Mouse (Mus musculus): Measurements from ENCODE around the gene Fem1a. TPM values are rescaled to one million over a fixed set of nuclear protein-coding genes. Genes with fewer than 3 reads are reported as not detected.

The Fem1a gene
- polyA plus RNA-seq, 1 experiment: 19.9 TPM

- 21% methylated on average over 5 of the region's 5 CpGs for WGBS
- Histone ChIP-seq H3K4me3 (replicated peaks; ENCODE audit: insufficient read depth, low read depth, low read length) (peak overlapping the region; percentile 75), H3K4me1 (ENCODE audit: control insufficient read depth, insufficient read depth, low read length) (no peaks in the 10 kb centered on the region), H3K27me3 (ENCODE audit: control insufficient read depth, insufficient read depth, low read length) (no peaks in the 10 kb centered on the region), H3K27ac (ENCODE audit: insufficient read depth, low read length) (peak overlapping the region; percentile 69)
- no peak for TF ChIP-seq POLR2A (IDR thresholded peaks at IDR 0.05; ENCODE audit: borderline replicate concordance, insufficient read depth, low read length)
- no peak for TF ChIP-seq CTCF (IDR thresholded peaks at IDR 0.05; ENCODE audit: borderline replicate concordance, insufficient read depth, low read depth, low read length)
- peak in 1 of 2 experiments; percentile 44 for DNase-seq
Measured at GRCm38 (mm10) chr17:56275842-56276480, 19.4 kb downstream of the Fem1a start.

GRCm38 (mm10) chr17:56276643-56277566 is 20.3 kb downstream of the Fem1a start, which contains the start of gene Ticam1:
Ticam1 (minus strand) TSS chr17:56276786.
- no peaks in the 10 kb centered on the region for H3K27me3 ChIP-seq (ENCODE audit: control insufficient read depth, insufficient read depth, low read length)
- no peaks in the 10 kb centered on the region for H3K4me1 ChIP-seq (ENCODE audit: control insufficient read depth, insufficient read depth, low read length)
- TF ChIP-seq POLR2A (IDR thresholded peaks at IDR 0.05; ENCODE audit: borderline replicate concordance, insufficient read depth, low read length) (no peak), CTCF (IDR thresholded peaks at IDR 0.05; ENCODE audit: borderline replicate concordance, insufficient read depth, low read depth, low read length) (peak; percentile 23; the same call in 1 of the 2 replicates)
- WGBS: 6% methylated on average over 21 of the region's 21 CpGs
- H3K4me3 ChIP-seq (replicated peaks; ENCODE audit: insufficient read depth, low read depth, low read length): peak within 1 kb of the TSS; percentile 75
- DNase-seq: peak; percentile 76 to 82
- peak within 1 kb of the TSS; percentile 81 for H3K27ac ChIP-seq (ENCODE audit: insufficient read depth, low read length)

GRCm38 (mm10) chr17:56277567-56277893 is 20.9 kb downstream of the Fem1a start:
- TF ChIP-seq POLR2A (IDR thresholded peaks at IDR 0.05; ENCODE audit: borderline replicate concordance, insufficient read depth, low read length): no peak
- TF ChIP-seq CTCF (IDR thresholded peaks at IDR 0.05; ENCODE audit: borderline replicate concordance, insufficient read depth, low read depth, low read length): no peak
- no peak for DNase-seq
- Histone ChIP-seq H3K27me3 (ENCODE audit: control insufficient read depth, insufficient read depth, low read length) (no peaks in the 10 kb centered on the region), H3K4me1 (ENCODE audit: control insufficient read depth, insufficient read depth, low read length) (no peaks in the 10 kb centered on the region), H3K4me3 (replicated peaks; ENCODE audit: insufficient read depth, low read depth, low read length) (no peak overlapping the region), H3K27ac (ENCODE audit: insufficient read depth, low read length) (no peak overlapping the region)
- WGBS: 57% methylated on average over 2 of the region's 2 CpGs

- Histone ChIP-seq H3K27me3 (ENCODE audit: control insufficient read depth, insufficient read depth, low read length) (no peaks in the 10 kb centered on the region), H3K4me3 (replicated peaks; ENCODE audit: insufficient read depth, low read depth, low read length) (no peak overlapping the region), H3K4me1 (ENCODE audit: control insufficient read depth, insufficient read depth, low read length) (no peaks in the 10 kb centered on the region), H3K27ac (ENCODE audit: insufficient read depth, low read length) (no peak overlapping the region)
- no peak for DNase-seq
- TF ChIP-seq CTCF (IDR thresholded peaks at IDR 0.05; ENCODE audit: borderline replicate concordance, insufficient read depth, low read depth, low read length) (no peak), POLR2A (IDR thresholded peaks at IDR 0.05; ENCODE audit: borderline replicate concordance, insufficient read depth, low read length) (no peak)
- 91% methylated on average over 5 of the region's 5 CpGs for WGBS
Measured at GRCm38 (mm10) chr17:56278340-56278739, 21.7 kb downstream of the Fem1a start.

GRCm38 (mm10) chr17:56279481-56280155 is 23.0 kb downstream of the Fem1a start:
- no peak for DNase-seq
- no peaks in the 10 kb centered on the region for H3K27me3 ChIP-seq (ENCODE audit: control insufficient read depth, insufficient read depth, low read length)
- 79% methylated on average over 12 of the region's 12 CpGs for WGBS
- no peaks in the 10 kb centered on the region for H3K4me1 ChIP-seq (ENCODE audit: control insufficient read depth, insufficient read depth, low read length)
- H3K27ac ChIP-seq (ENCODE audit: insufficient read depth, low read length): no peak overlapping the region
- H3K4me3 ChIP-seq (replicated peaks; ENCODE audit: insufficient read depth, low read depth, low read length): no peak overlapping the region
- TF ChIP-seq POLR2A (IDR thresholded peaks at IDR 0.05; ENCODE audit: borderline replicate concordance, insufficient read depth, low read length): no peak
- no peak for TF ChIP-seq CTCF (IDR thresholded peaks at IDR 0.05; ENCODE audit: borderline replicate concordance, insufficient read depth, low read depth, low read length)

DNA sequence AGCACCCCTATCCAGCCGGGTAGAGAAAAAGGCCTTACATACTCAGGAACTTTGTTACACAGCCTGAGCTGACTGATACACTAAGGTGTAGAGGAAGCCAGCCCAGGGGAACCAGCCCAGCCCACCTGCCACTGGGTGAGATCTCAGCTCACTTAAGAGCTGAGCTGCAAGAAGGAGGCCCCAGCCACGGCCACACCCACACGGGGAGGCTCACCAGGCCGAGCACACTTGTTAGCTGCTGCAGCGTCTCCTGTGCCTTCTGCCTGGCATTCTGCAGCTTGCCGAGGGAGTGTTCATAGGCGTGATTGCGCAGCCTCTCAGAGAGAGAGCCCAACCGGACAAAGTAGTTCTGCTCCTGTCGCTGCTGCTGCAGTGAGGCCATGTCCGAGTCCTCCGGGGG is 24.6 kb downstream of the Fem1a start:
- no peak overlapping the region for H3K4me3 ChIP-seq (replicated peaks; ENCODE audit: insufficient read depth, low read depth, low read length)
- no peaks in the 10 kb centered on the region for H3K4me1 ChIP-seq (ENCODE audit: control insufficient read depth, insufficient read depth, low read length)
- WGBS: 88% methylated on average over 12 of the region's 12 CpGs
- no peak for DNase-seq
- no peaks in the 10 kb centered on the region for H3K27me3 ChIP-seq (ENCODE audit: control insufficient read depth, insufficient read depth, low read length)
- TF ChIP-seq POLR2A (IDR thresholded peaks at IDR 0.05; ENCODE audit: borderline replicate concordance, insufficient read depth, low read length): no peak
- no peak for TF ChIP-seq CTCF (IDR thresholded peaks at IDR 0.05; ENCODE audit: borderline replicate concordance, insufficient read depth, low read depth, low read length)
- no peak overlapping the region for H3K27ac ChIP-seq (ENCODE audit: insufficient read depth, low read length)

GRCm38 (mm10) chr17:56282802-56283201 is 26.2 kb downstream of the Fem1a start:
- 23% methylated on average over 4 of the region's 4 CpGs for WGBS
- Histone ChIP-seq H3K27ac (ENCODE audit: insufficient read depth, low read length) (peak overlapping the region; percentile 73), H3K4me1 (ENCODE audit: control insufficient read depth, insufficient read depth, low read length) (no peaks in the 10 kb centered on the region)

More at GRCm38 (mm10) chr17:56282802-56283201, 26.2 kb downstream of the Fem1a start:
- H3K27me3 ChIP-seq (ENCODE audit: control insufficient read depth, insufficient read depth, low read length): no peaks in the 10 kb centered on the region
- TF ChIP-seq CTCF (IDR thresholded peaks at IDR 0.05; ENCODE audit: borderline replicate concordance, insufficient read depth, low read depth, low read length): no peak
- TF ChIP-seq POLR2A (IDR thresholded peaks at IDR 0.05; ENCODE audit: borderline replicate concordance, insufficient read depth, low read length): no peak
- no peak for DNase-seq
- no peak overlapping the region for H3K4me3 ChIP-seq (replicated peaks; ENCODE audit: insufficient read depth, low read depth, low read length)
